Mouse (Mus musculus) limb, embryonic 13.5 days (tissue): ENCODE measurements around the gene Il12b. TPM values are rescaled to one million over a fixed set of nuclear protein-coding genes. Genes with fewer than 3 reads are reported as not detected.

ENCODE experiments used
- ATAC-seq: fragments of 200-750 bp; cut with Nextera tagmentation; 2 replicates; pipeline ENCODE4 v1.8.0; 2017; ENCODE audit warnings: low read depth, moderate number of reproducible peaks, moderate TSS enrichment; ENCODE audit not compliant: low FRiP score
- H3K27ac ChIP-seq: fragments of 300-500 bp; sonication (generic); 2 replicates; pipeline ENCODE4 v1.5.1; 2015; ENCODE audit warnings: inconsistent platforms, mild to moderate bottlenecking, moderate library complexity
- H3K27me3 ChIP-seq: fragments of 300-500 bp; sonication (generic); 2 replicates; pipeline ENCODE4 v1.6.1; 2015; ENCODE audit warnings: mild to moderate bottlenecking, inconsistent platforms
- H3K36me3 ChIP-seq: fragments of 300-500 bp; sonication (generic); 2 replicates; pipeline ENCODE4 v1.6.1; 2015; ENCODE audit warnings: inconsistent platforms, mild to moderate bottlenecking, moderate library complexity
- H3K4me1 ChIP-seq: fragments of 300-500 bp; sonication (generic); 2 replicates; pipeline ENCODE4 v1.6.1; 2015; ENCODE audit warnings: inconsistent platforms
- H3K4me2 ChIP-seq: fragments of 300-500 bp; sonication (generic); replicated peaks from 2 replicates; pipeline ENCODE4 v1.6.1; 2015; ENCODE audit warnings: inconsistent platforms, mild to moderate bottlenecking, moderate library complexity
- H3K4me3 ChIP-seq: fragments of 300-500 bp; sonication (generic); 2 replicates; pipeline ENCODE4 v1.5.1; 2015; ENCODE audit warnings: moderate library complexity, mild to moderate bottlenecking, inconsistent platforms
- H3K9ac ChIP-seq: fragments of 300-500 bp; sonication (generic); 2 replicates; pipeline ENCODE4 v1.6.1; 2015; ENCODE audit warnings: mild to moderate bottlenecking, inconsistent platforms
- H3K9me3 ChIP-seq: fragments of 300-500 bp; sonication (generic); 2 replicates; pipeline ENCODE4 v1.6.1; 2016; ENCODE audit warnings: inconsistent platforms
- WGBS: fragments of 180-500 bp; shearing (Covaris S2); methylation state at CpG from one replicate; pipeline ENCODE4 v1.1.7; 2015; 5-methylcytosine and 5-hydroxymethylcytosine counted together
- polyA plus RNA-seq: library from polyadenylated mRNA; unstranded; fragments of >200 nt; fragmentation: Nextera tagmentation; extraction: Ambion mirVana; gene quantifications from 2 replicates; pipeline ENCODE4 v1.2.1, GENCODE M21; 2015

Gene Il12b
- 0.13 TPM in 1 of 2 replicates, not detected in the other for polyA plus RNA-seq

- H3K27ac ChIP-seq: no peak within 1 kb of the TSS
- H3K9ac ChIP-seq: peak within 1 kb of the TSS; percentile 63; the same call in 1 of the 2 replicates
- H3K27me3 ChIP-seq: peaks cover 10% of the 10 kb centered on the region
- peaks cover 13% of the 10 kb centered on the region; the same call in 1 of the 2 replicates for H3K4me1 ChIP-seq
- no peaks in the 10 kb centered on the region for H3K36me3 ChIP-seq
- H3K4me3 ChIP-seq: peak within 1 kb of the TSS; percentile 43
- H3K9me3 ChIP-seq: no peaks in the 10 kb centered on the region
- no peak for ATAC-seq
- H3K4me2 ChIP-seq: peak within 1 kb of the TSS; percentile 69
- 72% methylated on average over 6 of the region's 6 CpGs for WGBS
Observed at GRCm38 (mm10) chr11:44399763-44400162, at the start of gene Il12b. Il12b (plus strand) TSS chr11:44400063.

- Histone ChIP-seq H3K27ac (no peak overlapping the region), H3K36me3 (no peaks in the 10 kb centered on the region), H3K9me3 (no peaks in the 10 kb centered on the region), H3K27me3 (no peaks in the 10 kb centered on the region), H3K4me2 (no peak overlapping the region), H3K4me3 (no peak overlapping the region), H3K4me1 (no peaks in the 10 kb centered on the region), H3K9ac (no peak overlapping the region)
- ATAC-seq: no peak
- WGBS: 78% methylated on average over 8 of the region's 8 CpGs
Observed at GRCm38 (mm10) chr11:44354860-44355470, 44.9 kb upstream of the Il12b start.

GRCm38 (mm10) chr11:44356171-44356570, 43.7 kb upstream of the Il12b start:
- H3K4me3 ChIP-seq: no peak overlapping the region
- no peak overlapping the region for H3K9ac ChIP-seq
- H3K4me1 ChIP-seq: no peaks in the 10 kb centered on the region
- no peaks in the 10 kb centered on the region for H3K27me3 ChIP-seq
- no peaks in the 10 kb centered on the region for H3K9me3 ChIP-seq
- no peak overlapping the region for H3K27ac ChIP-seq
- whole genome bisulfite sequencing: 93% methylated on average over 4 of the region's 4 CpGs
- ATAC-seq: no peak
- no peak overlapping the region for H3K4me2 ChIP-seq
- H3K36me3 ChIP-seq: no peaks in the 10 kb centered on the region

GRCm38 (mm10) chr11:44364536-44364935, 35.3 kb upstream of the Il12b start:
- Histone ChIP-seq H3K36me3 (no peaks in the 10 kb centered on the region), H3K4me2 (no peak overlapping the region), H3K27me3 (no peaks in the 10 kb centered on the region), H3K4me3 (no peak overlapping the region), H3K27ac (no peak overlapping the region), H3K4me1 (no peaks in the 10 kb centered on the region), H3K9me3 (no peaks in the 10 kb centered on the region), H3K9ac (no peak overlapping the region)
- no peak for ATAC-seq

- Histone ChIP-seq H3K27ac (no peak overlapping the region), H3K27me3 (no peaks in the 10 kb centered on the region), H3K4me1 (no peaks in the 10 kb centered on the region), H3K4me3 (no peak overlapping the region), H3K9ac (no peak overlapping the region), H3K9me3 (no peaks in the 10 kb centered on the region), H3K4me2 (no peak overlapping the region), H3K36me3 (no peaks in the 10 kb centered on the region)
- 41% methylated on average over 1 of the region's 1 CpGs for WGBS
- ATAC-seq: no peak
Observed at GRCm38 (mm10) chr11:44367711-44368110, 32.2 kb upstream of the Il12b start.

- Histone ChIP-seq H3K27me3 (no peaks in the 10 kb centered on the region), H3K36me3 (no peaks in the 10 kb centered on the region), H3K4me2 (no peak overlapping the region), H3K4me1 (no peaks in the 10 kb centered on the region), H3K9me3 (no peaks in the 10 kb centered on the region), H3K9ac (no peak overlapping the region), H3K4me3 (no peak overlapping the region), H3K27ac (no peak overlapping the region)
- ATAC-seq: no peak
- WGBS: 80% methylated on average over 6 of the region's 6 CpGs
Observed at GRCm38 (mm10) chr11:44372856-44373255, 27.0 kb upstream of the Il12b start.

GRCm38 (mm10) chr11:44377879-44378278, 22.0 kb upstream of the Il12b start:
- 82% methylated on average over 5 of the region's 5 CpGs for WGBS
- ATAC-seq: no peak

GRCm38 (mm10) chr11:44380432-44381051, 19.3 kb upstream of the Il12b start:
- 74% methylated on average over 3 of the region's 3 CpGs for WGBS
- Histone ChIP-seq H3K4me1 (no peaks in the 10 kb centered on the region), H3K4me3 (no peak overlapping the region), H3K4me2 (no peak overlapping the region), H3K27me3 (no peaks in the 10 kb centered on the region), H3K36me3 (no peaks in the 10 kb centered on the region), H3K9ac (no peak overlapping the region), H3K27ac (no peak overlapping the region), H3K9me3 (no peaks in the 10 kb centered on the region)
- no peak for ATAC-seq

More at GRCm38 (mm10) chr11:44377879-44378278, 22.0 kb upstream of the Il12b start:
- H3K36me3 ChIP-seq: no peaks in the 10 kb centered on the region
- no peak overlapping the region for H3K9ac ChIP-seq
- H3K4me1 ChIP-seq: no peaks in the 10 kb centered on the region
- H3K4me2 ChIP-seq: no peak overlapping the region
- H3K9me3 ChIP-seq: no peaks in the 10 kb centered on the region
- no peak overlapping the region for H3K4me3 ChIP-seq
- H3K27me3 ChIP-seq: no peaks in the 10 kb centered on the region
- H3K27ac ChIP-seq: no peak overlapping the region

GRCm38 (mm10) chr11:44382200-44382599, 17.7 kb upstream of the Il12b start:
- H3K27me3 ChIP-seq: no peaks in the 10 kb centered on the region
- no peaks in the 10 kb centered on the region for H3K36me3 ChIP-seq
- no peaks in the 10 kb centered on the region for H3K9me3 ChIP-seq
- no peak overlapping the region for H3K4me2 ChIP-seq
- no peak overlapping the region for H3K9ac ChIP-seq
- ATAC-seq: no peak
- H3K27ac ChIP-seq: no peak overlapping the region
- H3K4me1 ChIP-seq: no peaks in the 10 kb centered on the region
- no peak overlapping the region for H3K4me3 ChIP-seq
- 62% methylated on average over 3 of the region's 3 CpGs for WGBS

GRCm38 (mm10) chr11:44387031-44387430, 12.8 kb upstream of the Il12b start:
- 80% methylated on average over 2 of the region's 2 CpGs for WGBS
- no peak overlapping the region for H3K4me3 ChIP-seq
- no peaks in the 10 kb centered on the region for H3K27me3 ChIP-seq
- 0 out of 2 replicates have a peak, but pooled peaks cover 6% of the 10 kb centered on the region for H3K4me1 ChIP-seq
- H3K4me2 ChIP-seq: no peak overlapping the region
- H3K27ac ChIP-seq: no peak overlapping the region
- no peaks in the 10 kb centered on the region for H3K9me3 ChIP-seq
- no peak for ATAC-seq
- no peak overlapping the region for H3K9ac ChIP-seq
- no peaks in the 10 kb centered on the region for H3K36me3 ChIP-seq

GRCm38 (mm10) chr11:44389993-44390701, 9.7 kb upstream of the Il12b start:
- WGBS: 21% methylated on average over 6 of the region's 6 CpGs
- no peaks in the 10 kb centered on the region for H3K36me3 ChIP-seq
- no peak overlapping the region for H3K27ac ChIP-seq
- no peak for ATAC-seq
- H3K27me3 ChIP-seq: no peaks in the 10 kb centered on the region
- H3K4me1 ChIP-seq: 0 out of 2 replicates have a peak, but pooled peaks cover 6% of the 10 kb centered on the region
- H3K9ac ChIP-seq: no peak overlapping the region
- no peak overlapping the region for H3K4me3 ChIP-seq
- no peak overlapping the region for H3K4me2 ChIP-seq
- H3K9me3 ChIP-seq: no peaks in the 10 kb centered on the region

GRCm38 (mm10) chr11:44393101-44393810, 6.6 kb upstream of the Il12b start:
- WGBS: 68% methylated on average over 8 of the region's 8 CpGs

More at GRCm38 (mm10) chr11:44393101-44393810, 6.6 kb upstream of the Il12b start:
- Histone ChIP-seq H3K4me1 (peaks cover 9% of the 10 kb centered on the region; the same call in 1 of the 2 replicates), H3K36me3 (no peaks in the 10 kb centered on the region), H3K4me3 (no peak overlapping the region), H3K27me3 (no peaks in the 10 kb centered on the region), H3K4me2 (no peak overlapping the region), H3K27ac (no peak overlapping the region), H3K9ac (no peak overlapping the region), H3K9me3 (no peaks in the 10 kb centered on the region)
- ATAC-seq: no peak
